Mouse (Mus musculus) heart, embryonic 15.5 days (tissue): ENCODE measurements around the gene Arl4d. TPM values are rescaled to one million over a fixed set of nuclear protein-coding genes. Genes with fewer than 3 reads are reported as not detected.
"Not testable (repeated sequence)": the region's sequence is repeated elsewhere in the genome, so short reads cannot be mapped to it uniquely, and the experiment has no call there.

Source experiments
- ATAC-seq: fragments of 200-750 bp; cut with Nextera tagmentation; replicated peaks from 2 replicates; pipeline ENCODE4 v1.8.0; 2017; ENCODE audit warnings: low read depth, moderate TSS enrichment; ENCODE audit not compliant: insufficient number of reproducible peaks, insufficient read depth, low FRiP score
- H3K27ac ChIP-seq: fragments of 300-500 bp; sonication (generic); 2 replicates; pipeline ENCODE4 v1.5.1; 2015; ENCODE audit warnings: mild to moderate bottlenecking, inconsistent platforms
- H3K27me3 ChIP-seq: fragments of 300-500 bp; sonication (generic); 2 replicates; pipeline ENCODE4 v1.6.1; 2015; ENCODE audit warnings: inconsistent platforms
- H3K36me3 ChIP-seq: fragments of 300-500 bp; sonication (generic); 2 replicates; pipeline ENCODE4 v1.6.1; 2015; ENCODE audit warnings: mild to moderate bottlenecking, inconsistent platforms
- H3K4me1 ChIP-seq: fragments of 300-500 bp; sonication (generic); replicated peaks from 2 replicates; pipeline ENCODE4 v1.6.1; 2015; ENCODE audit warnings: inconsistent platforms
- H3K4me2 ChIP-seq: fragments of 300-500 bp; sonication (generic); 2 replicates; pipeline ENCODE4 v1.6.1; 2015; ENCODE audit warnings: inconsistent platforms, mild to moderate bottlenecking, moderate library complexity
- H3K4me3 ChIP-seq: fragments of 300-500 bp; sonication (generic); 2 replicates; pipeline ENCODE4 v1.5.1; 2015; ENCODE audit warnings: mild to moderate bottlenecking, inconsistent platforms
- H3K9ac ChIP-seq: fragments of 300-500 bp; sonication (generic); 2 replicates; pipeline ENCODE4 v1.6.1; 2015; ENCODE audit warnings: mild to moderate bottlenecking, inconsistent platforms
- H3K9me3 ChIP-seq: fragments of 300-500 bp; sonication (generic); replicated peaks from 2 replicates; pipeline ENCODE4 v1.6.1; 2016; ENCODE audit warnings: inconsistent platforms
- WGBS: fragments of 180-500 bp; shearing (Covaris S2); methylation state at CpG from one replicate; pipeline ENCODE4 v1.1.7; 2015; ENCODE audit warnings: mixed read lengths; 5-methylcytosine and 5-hydroxymethylcytosine counted together
- polyA plus RNA-seq: library from polyadenylated mRNA; unstranded; fragments of >200 nt; fragmentation: Nextera tagmentation; extraction: Ambion mirVana; gene quantifications from 2 replicates; pipeline ENCODE4 v1.2.1, GENCODE M21; 2015

Arl4d gene
- 6.1 and 7.2 TPM in 2 replicates for polyA plus RNA-seq

- Histone ChIP-seq H3K4me2 (peak within 1 kb of the TSS; percentile 93), H3K36me3 (no peaks in the 10 kb centered on the region), H3K4me3 (peak within 1 kb of the TSS; percentile 62), H3K9me3 (no peaks in the 10 kb centered on the region), H3K27me3 (no peaks in the 10 kb centered on the region), H3K9ac (peak within 1 kb of the TSS; percentile 72), H3K27ac (peak within 1 kb of the TSS; percentile 85), H3K4me1 (peaks cover 37% of the 10 kb centered on the region)
- WGBS, result 7% methylated on average over 34 of the region's 34 CpGs
- peak; percentile 90 for ATAC-seq
Measured at GRCm38 (mm10) chr11:101664825-101665635, at the start of gene Arl4d. Gene Arl4d (plus strand): TSS chr11:101665541.

- no peak overlapping the region for H3K9ac ChIP-seq
- no peak for ATAC-seq
- no peaks in the 10 kb centered on the region for H3K36me3 ChIP-seq
- H3K4me1 ChIP-seq, result peaks cover 13% of the 10 kb centered on the region
- no peaks in the 10 kb centered on the region for H3K27me3 ChIP-seq
- H3K9me3 ChIP-seq, result no peaks in the 10 kb centered on the region
- H3K4me2 ChIP-seq, result no peak overlapping the region
- no peak overlapping the region for H3K4me3 ChIP-seq
- WGBS, result 79% methylated on average over 8 of the region's 8 CpGs
- no peak overlapping the region for H3K27ac ChIP-seq
Measured at GRCm38 (mm10) chr11:101616104-101616503, 49.2 kb upstream of the Arl4d start.

- peaks cover 13% of the 10 kb centered on the region for H3K4me1 ChIP-seq
- no peaks in the 10 kb centered on the region for H3K27me3 ChIP-seq
- WGBS, result 25% methylated on average over 18 of the region's 18 CpGs
- no peak for ATAC-seq
- no peak overlapping the region for H3K4me2 ChIP-seq
- no peak overlapping the region for H3K9ac ChIP-seq
- H3K4me3 ChIP-seq, result no peak overlapping the region
- H3K27ac ChIP-seq, result no peak overlapping the region
- no peaks in the 10 kb centered on the region for H3K9me3 ChIP-seq
- no peaks in the 10 kb centered on the region for H3K36me3 ChIP-seq
Measured at GRCm38 (mm10) chr11:101616948-101617767, 48.2 kb upstream of the Arl4d start.

GRCm38 (mm10) chr11:101617849-101618248 is 47.5 kb upstream of the Arl4d start:
- Histone ChIP-seq H3K27me3 (no peaks in the 10 kb centered on the region), H3K36me3 (no peaks in the 10 kb centered on the region), H3K27ac (no peak overlapping the region), H3K9me3 (no peaks in the 10 kb centered on the region), H3K9ac (no peak overlapping the region), H3K4me1 (peaks cover 13% of the 10 kb centered on the region), H3K4me2 (peak overlapping the region; percentile 32; the same call in 1 of the 2 replicates), H3K4me3 (no peak overlapping the region)
- WGBS, result 17% methylated on average over 6 of the region's 8 CpGs
- ATAC-seq, result no peak

- Histone ChIP-seq H3K9ac (no peak overlapping the region), H3K4me1 (peaks cover 13% of the 10 kb centered on the region), H3K4me3 (no peak overlapping the region), H3K4me2 (no peak overlapping the region), H3K9me3 (no peaks in the 10 kb centered on the region), H3K27ac (no peak overlapping the region), H3K27me3 (no peaks in the 10 kb centered on the region), H3K36me3 (no peaks in the 10 kb centered on the region)
- WGBS, result 75% methylated on average over 3 of the region's 3 CpGs
- ATAC-seq, result no peak
Measured at GRCm38 (mm10) chr11:101618596-101618995, 46.7 kb upstream of the Arl4d start.

GRCm38 (mm10) chr11:101620022-101620655 is 45.2 kb upstream of the Arl4d start:
- H3K27ac ChIP-seq, H3K27me3 ChIP-seq, ATAC-seq, H3K9me3 ChIP-seq, H3K9ac ChIP-seq, H3K4me2 ChIP-seq, H3K36me3 ChIP-seq, H3K4me3 ChIP-seq: not testable (repeated sequence)
- H3K4me1 ChIP-seq, result peaks cover 13% of the 10 kb centered on the region
- WGBS, result 78% methylated on average over 11 of the region's 11 CpGs

- Histone ChIP-seq H3K9ac (peak overlapping the region; percentile 69), H3K4me2 (peak overlapping the region; percentile 89), H3K4me1 (peaks cover 9% of the 10 kb centered on the region), H3K4me3 (peak overlapping the region; percentile 69), H3K27me3 (no peaks in the 10 kb centered on the region), H3K36me3 (no peaks in the 10 kb centered on the region; the same call in 1 of the 2 replicates), H3K9me3 (no peaks in the 10 kb centered on the region), H3K27ac (peak overlapping the region; percentile 99)
- no peak for ATAC-seq
- 3% methylated on average over 8 of the region's 8 CpGs for WGBS
Measured at GRCm38 (mm10) chr11:101626649-101626994, 38.7 kb upstream of the Arl4d start.

- Histone ChIP-seq H3K4me3 (peak within 1 kb of the TSS; percentile 69), H3K36me3 (no peaks in the 10 kb centered on the region; the same call in 1 of the 2 replicates), H3K4me1 (peaks cover 9% of the 10 kb centered on the region), H3K27ac (peak within 1 kb of the TSS; percentile 99), H3K9ac (peak within 1 kb of the TSS; percentile 81), H3K9me3 (no peaks in the 10 kb centered on the region), H3K27me3 (no peaks in the 10 kb centered on the region), H3K4me2 (peak within 1 kb of the TSS; percentile 89)
- under 1% methylated on average over 34 of the region's 34 CpGs for WGBS
- ATAC-seq, result peak; percentile 87
Measured at GRCm38 (mm10) chr11:101626995-101627856, 38.1 kb upstream of the Arl4d start, which contains the start of gene Rdm1. Gene Rdm1 (plus strand): TSS chr11:101627195.

GRCm38 (mm10) chr11:101627857-101628559 is 37.3 kb upstream of the Arl4d start:
- Histone ChIP-seq H3K27ac (peak overlapping the region; percentile 99), H3K4me3 (peak overlapping the region; percentile 69), H3K27me3 (no peaks in the 10 kb centered on the region), H3K4me1 (peaks cover 9% of the 10 kb centered on the region), H3K9ac (peak overlapping the region; percentile 81), H3K9me3 (no peaks in the 10 kb centered on the region), H3K36me3 (no peaks in the 10 kb centered on the region; the same call in 1 of the 2 replicates), H3K4me2 (peak overlapping the region; percentile 89)
- ATAC-seq, result peak; percentile 9
- WGBS, result 0% methylated on average over 33 of the region's 33 CpGs
